Mouse (Mus musculus) heart, postnatal 0 days (tissue): Measurements from ENCODE around the gene Atrn.

Experiments used
- CTCF ChIP-seq: IDR thresholded peaks from 2 replicates; pipeline ENCODE4 v1.5.1; 2016; ENCODE audit warnings: antibody characterized with exemption, control low read depth, low read depth
- EP300 ChIP-seq: IDR thresholded peaks from 2 replicates; pipeline ENCODE4 v1.6.1; 2016; ENCODE audit warnings: antibody characterized with exemption, low read depth

- TF ChIP-seq CTCF (no peak), EP300 (no peak)
Observed at GRCm38 (mm10) chr2:130977589-130977988, 71.3 kb downstream of the Atrn start.
